Mouse (Mus musculus): ENCODE measurements around the gene Depdc1b. TPM values are rescaled to one million over a fixed set of nuclear protein-coding genes. Genes with fewer than 3 reads are reported as not detected.

Depdc1b gene
- 21.4 and 22.9 TPM in 2 replicates for polyA plus RNA-seq (2016; fragmentation: Nextera tagmentation; extraction: Ambion mirVana)

- Histone ChIP-seq H3K27ac (peak within 1 kb of the TSS; percentile 95), H3K4me3 (peak within 1 kb of the TSS; percentile 90), H3K9me3 (no peaks in the 10 kb centered on the region), H3K4me1 (peaks cover 25% of the 10 kb centered on the region), H3K27me3 (ENCODE audit: poor library complexity, severe bottlenecking) (no peaks in the 10 kb centered on the region), H3K36me3 (replicated peaks) (peaks cover 12% of the 10 kb centered on the region)
- under 1% methylated on average over 48 of the region's 48 CpGs for WGBS
- DNase-seq (ENCODE audit: extremely low spot score, low spot score): peak; percentile 92
Measured at GRCm38 (mm10) chr13:108315702-108316486, at the start of gene Depdc1b. Gene Depdc1b (plus strand): TSS chr13:108316332.

DNA sequence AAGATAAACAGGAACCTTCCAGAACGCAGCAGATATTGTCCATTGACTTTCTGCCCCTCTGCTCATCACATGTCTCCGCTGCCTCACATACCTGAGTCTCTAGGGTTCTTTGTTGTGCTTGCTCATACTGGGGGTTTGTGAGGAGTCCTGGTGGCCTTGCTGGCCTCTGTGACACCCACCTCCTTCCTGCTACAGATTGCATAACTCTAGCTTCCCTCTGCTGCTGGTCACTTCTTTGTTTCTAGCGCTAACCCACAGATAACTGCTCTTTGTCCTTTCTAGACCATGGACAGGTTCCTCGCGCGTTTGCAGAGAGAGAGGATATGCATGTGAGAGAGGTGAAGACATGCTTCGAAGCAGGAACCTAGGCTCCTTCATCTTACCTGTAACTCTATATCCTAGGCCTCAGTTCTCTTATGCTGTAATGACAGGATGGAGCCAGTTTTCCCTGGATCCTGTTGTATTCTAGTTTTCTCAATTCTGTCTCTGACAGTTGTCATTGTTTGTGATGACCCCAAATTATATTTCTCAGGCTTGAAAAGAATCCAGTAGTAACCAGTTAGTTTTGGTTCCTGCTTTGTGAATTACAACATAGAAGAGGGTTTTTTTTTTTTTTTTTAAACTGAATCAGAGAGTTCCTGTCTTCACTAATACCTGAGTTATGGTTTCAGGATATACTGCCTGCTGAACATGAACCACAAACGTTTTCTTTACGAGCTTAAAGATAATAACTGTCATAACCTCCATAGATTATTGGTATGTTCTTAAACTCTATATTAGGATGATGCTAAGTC, 48.1 kb upstream of the Depdc1b start:
- no peak overlapping the region for H3K27ac ChIP-seq
- WGBS: 87% methylated on average over 9 of the region's 9 CpGs
- no peaks in the 10 kb centered on the region for H3K36me3 ChIP-seq (replicated peaks)
- peaks cover 4% of the 10 kb centered on the region for H3K4me1 ChIP-seq
- H3K27me3 ChIP-seq (ENCODE audit: poor library complexity, severe bottlenecking): no peaks in the 10 kb centered on the region
- DNase-seq (ENCODE audit: extremely low spot score, low spot score): no peak
- no peak overlapping the region for H3K4me3 ChIP-seq
- H3K9me3 ChIP-seq: no peaks in the 10 kb centered on the region

DNA sequence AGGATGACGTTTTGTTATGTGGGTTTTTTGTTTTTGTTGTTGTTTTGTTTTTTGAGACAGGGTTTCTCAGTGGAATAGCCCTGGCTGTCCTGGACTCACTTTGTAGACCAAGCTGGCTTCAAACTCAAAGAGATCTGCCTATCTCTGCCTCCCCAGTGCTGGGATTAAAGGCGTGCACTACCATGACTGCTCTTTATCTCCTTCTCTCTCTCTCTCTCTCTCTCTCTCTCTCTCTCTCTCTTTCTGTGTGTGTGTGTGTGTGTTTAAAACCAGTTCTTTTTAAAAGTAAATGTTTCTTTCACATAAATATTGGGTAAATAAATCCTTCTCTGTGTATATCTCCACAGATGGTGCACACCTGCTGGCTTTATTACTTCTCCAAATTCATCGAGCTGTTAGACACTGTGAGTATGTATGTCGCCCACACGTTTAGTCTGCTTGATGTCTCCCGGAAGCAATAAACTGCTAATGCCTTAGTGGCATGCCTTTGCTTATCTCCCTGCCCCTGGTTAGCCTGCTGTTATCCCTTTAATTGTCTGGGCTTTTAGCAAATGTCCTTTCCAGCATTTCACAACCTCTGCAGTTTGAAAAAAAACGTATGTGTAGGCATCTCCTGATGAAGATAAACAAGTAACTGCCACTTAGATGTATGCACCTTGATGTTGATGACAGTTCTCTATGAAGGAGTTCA, 44.5 kb upstream of the Depdc1b start:
- no peaks in the 10 kb centered on the region for H3K27me3 ChIP-seq (ENCODE audit: poor library complexity, severe bottlenecking)
- no peaks in the 10 kb centered on the region for H3K9me3 ChIP-seq
- no peak overlapping the region for H3K27ac ChIP-seq
- 84% methylated on average over 7 of the region's 7 CpGs for WGBS
- peaks cover 6% of the 10 kb centered on the region for H3K4me1 ChIP-seq
- no peak for DNase-seq (ENCODE audit: extremely low spot score, low spot score)
- H3K4me3 ChIP-seq: no peak overlapping the region
- H3K36me3 ChIP-seq (replicated peaks): no peaks in the 10 kb centered on the region

GRCm38 (mm10) chr13:108272332-108272731, 43.8 kb upstream of the Depdc1b start:
- H3K27me3 ChIP-seq (ENCODE audit: poor library complexity, severe bottlenecking): no peaks in the 10 kb centered on the region
- no peak overlapping the region for H3K27ac ChIP-seq
- WGBS: 86% methylated on average over 8 of the region's 8 CpGs
- H3K9me3 ChIP-seq: no peaks in the 10 kb centered on the region
- DNase-seq (ENCODE audit: extremely low spot score, low spot score): no peak
- no peaks in the 10 kb centered on the region for H3K36me3 ChIP-seq (replicated peaks)
- H3K4me3 ChIP-seq: no peak overlapping the region
- H3K4me1 ChIP-seq: peaks cover 6% of the 10 kb centered on the region

DNA sequence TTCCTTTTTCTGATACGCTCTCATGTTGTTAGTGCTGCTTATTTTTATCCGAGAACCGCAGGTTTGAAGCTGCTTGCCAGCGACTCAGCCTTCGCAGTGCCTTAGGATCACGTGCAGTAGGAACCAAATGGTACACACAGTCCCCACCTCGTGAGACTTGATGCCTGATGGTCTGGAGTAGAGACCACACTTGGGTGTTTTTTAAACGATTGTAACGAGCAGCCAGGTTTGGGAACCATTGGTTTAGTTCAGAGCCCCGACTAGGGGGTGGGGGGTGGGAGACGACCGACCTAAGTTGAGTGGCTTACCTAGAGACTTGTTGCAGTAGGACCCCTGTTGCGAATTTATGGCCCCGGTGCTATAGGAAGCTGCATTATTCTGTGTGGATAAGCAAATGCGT, 43.1 kb upstream of the Depdc1b start:
- Histone ChIP-seq H3K4me3 (no peak overlapping the region), H3K36me3 (replicated peaks) (no peaks in the 10 kb centered on the region), H3K9me3 (no peaks in the 10 kb centered on the region), H3K4me1 (peaks cover 6% of the 10 kb centered on the region), H3K27ac (no peak overlapping the region), H3K27me3 (ENCODE audit: poor library complexity, severe bottlenecking) (no peaks in the 10 kb centered on the region)
- WGBS: 73% methylated on average over 15 of the region's 15 CpGs
- DNase-seq (ENCODE audit: extremely low spot score, low spot score): no peak

DNA sequence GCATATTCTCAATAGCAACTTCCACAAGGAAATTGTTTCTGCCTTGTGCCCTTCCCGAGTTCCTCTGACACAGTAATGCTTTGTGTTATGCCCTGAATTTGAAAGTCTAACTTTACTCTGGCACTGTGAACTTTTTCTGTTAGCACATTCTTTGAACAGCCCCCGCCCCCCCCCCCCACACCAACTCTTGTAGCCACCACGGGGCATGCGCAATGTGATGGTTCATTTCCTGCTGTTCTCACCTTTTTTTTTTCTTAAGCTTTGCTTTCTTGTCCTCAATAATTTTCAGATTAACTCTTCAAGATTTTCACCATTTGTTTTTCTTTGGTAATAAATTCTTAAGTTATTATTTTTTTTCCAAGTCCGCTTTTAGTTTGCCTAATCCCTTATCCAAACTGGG, 42.7 kb upstream of the Depdc1b start:
- DNase-seq (ENCODE audit: extremely low spot score, low spot score): no peak
- H3K4me1 ChIP-seq: peaks cover 6% of the 10 kb centered on the region
- H3K27ac ChIP-seq: no peak overlapping the region
- no peaks in the 10 kb centered on the region for H3K9me3 ChIP-seq
- H3K27me3 ChIP-seq (ENCODE audit: poor library complexity, severe bottlenecking): no peaks in the 10 kb centered on the region
- WGBS: 68% methylated on average over 5 of the region's 5 CpGs
- H3K36me3 ChIP-seq (replicated peaks): no peaks in the 10 kb centered on the region
- no peak overlapping the region for H3K4me3 ChIP-seq

DNA sequence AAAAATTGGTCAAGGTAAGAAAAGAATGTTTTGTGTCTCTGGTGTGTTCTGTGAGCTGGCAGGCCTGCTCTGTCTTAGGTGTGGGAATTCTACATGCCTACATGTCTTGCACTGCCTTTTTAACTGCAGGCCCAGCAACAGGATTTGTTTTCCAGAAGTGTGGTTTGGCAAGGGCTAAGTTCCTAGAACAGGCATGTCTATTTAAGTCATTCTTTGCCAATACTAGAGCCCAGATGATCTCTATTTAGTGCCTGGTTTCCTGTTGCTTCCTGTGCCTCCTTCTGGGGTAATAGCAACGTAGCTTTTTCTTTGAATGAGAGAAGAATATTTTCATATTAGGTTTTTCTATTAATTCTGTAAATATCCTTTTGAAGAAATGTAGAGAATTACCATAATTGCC, 39.6 kb upstream of the Depdc1b start:
- H3K4me3 ChIP-seq: no peak overlapping the region
- no peak for DNase-seq (ENCODE audit: extremely low spot score, low spot score)
- H3K36me3 ChIP-seq (replicated peaks): no peaks in the 10 kb centered on the region
- no peaks in the 10 kb centered on the region for H3K27me3 ChIP-seq (ENCODE audit: poor library complexity, severe bottlenecking)
- no peak overlapping the region for H3K27ac ChIP-seq
- 70% methylated on average over 1 of the region's 1 CpGs for WGBS
- no peaks in the 10 kb centered on the region for H3K9me3 ChIP-seq
- peaks cover 11% of the 10 kb centered on the region for H3K4me1 ChIP-seq

- WGBS: 78% methylated on average over 7 of the region's 7 CpGs
- Histone ChIP-seq H3K9me3 (no peaks in the 10 kb centered on the region), H3K36me3 (replicated peaks) (no peaks in the 10 kb centered on the region)
Measured at GRCm38 (mm10) chr13:108277320-108277719, 38.8 kb upstream of the Depdc1b start.

GRCm38 (mm10) chr13:108278592-108278991, 37.5 kb upstream of the Depdc1b start:
- no peak for DNase-seq (ENCODE audit: extremely low spot score, low spot score)
- H3K36me3 ChIP-seq (replicated peaks): no peaks in the 10 kb centered on the region
- H3K27me3 ChIP-seq (ENCODE audit: poor library complexity, severe bottlenecking): no peaks in the 10 kb centered on the region
- no peaks in the 10 kb centered on the region for H3K9me3 ChIP-seq
- H3K4me3 ChIP-seq: no peak overlapping the region
- WGBS: 78% methylated on average over 6 of the region's 6 CpGs
- H3K27ac ChIP-seq: no peak overlapping the region
- H3K4me1 ChIP-seq: peaks cover 5% of the 10 kb centered on the region; the same call in 1 of the 2 replicates

More at GRCm38 (mm10) chr13:108277320-108277719, 38.8 kb upstream of the Depdc1b start:
- H3K4me3 ChIP-seq: no peak overlapping the region
- no peak for DNase-seq (ENCODE audit: extremely low spot score, low spot score)
- no peak overlapping the region for H3K27ac ChIP-seq
- H3K4me1 ChIP-seq: peaks cover 11% of the 10 kb centered on the region
- H3K27me3 ChIP-seq (ENCODE audit: poor library complexity, severe bottlenecking): no peaks in the 10 kb centered on the region

DNA sequence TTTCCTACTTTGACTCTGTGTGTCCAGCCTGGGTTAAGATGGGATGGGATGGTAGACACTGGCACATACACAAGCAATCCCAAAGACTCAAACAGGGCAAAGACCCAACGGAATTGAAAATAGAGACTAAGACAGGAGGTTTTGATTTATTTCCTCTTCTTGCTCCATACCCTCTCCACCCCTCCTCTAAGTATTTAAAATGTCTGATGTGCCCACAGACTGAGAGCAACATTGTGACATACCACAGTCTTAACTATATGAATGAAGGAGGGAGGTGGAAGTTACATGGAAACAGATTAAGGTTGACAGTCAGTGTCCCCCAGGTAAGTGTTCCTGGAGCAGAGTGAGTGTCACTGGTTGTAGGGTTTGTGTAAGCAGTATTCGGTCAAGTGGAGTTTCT, 31.8 kb upstream of the Depdc1b start:
- no peaks in the 10 kb centered on the region for H3K36me3 ChIP-seq (replicated peaks)
- no peaks in the 10 kb centered on the region for H3K9me3 ChIP-seq
- no peak for DNase-seq (ENCODE audit: extremely low spot score, low spot score)
- no peaks in the 10 kb centered on the region for H3K4me1 ChIP-seq
- 87% methylated on average over 2 of the region's 2 CpGs for WGBS
- no peaks in the 10 kb centered on the region for H3K27me3 ChIP-seq (ENCODE audit: poor library complexity, severe bottlenecking)
- H3K27ac ChIP-seq: no peak overlapping the region
- H3K4me3 ChIP-seq: no peak overlapping the region

GRCm38 (mm10) chr13:108287953-108288352, 28.2 kb upstream of the Depdc1b start:
- Histone ChIP-seq H3K9me3 (no peaks in the 10 kb centered on the region), H3K4me1 (0 out of 2 replicates have a peak, but pooled peaks cover 3% of the 10 kb centered on the region), H3K27ac (no peak overlapping the region), H3K27me3 (ENCODE audit: poor library complexity, severe bottlenecking) (no peaks in the 10 kb centered on the region), H3K4me3 (no peak overlapping the region), H3K36me3 (replicated peaks) (no peaks in the 10 kb centered on the region)
- WGBS: 66% methylated on average over 3 of the region's 3 CpGs
- no peak for DNase-seq (ENCODE audit: extremely low spot score, low spot score)

GRCm38 (mm10) chr13:108289436-108289835, 26.7 kb upstream of the Depdc1b start:
- 89% methylated on average over 3 of the region's 3 CpGs for WGBS
- H3K4me3 ChIP-seq: no peak overlapping the region
- no peaks in the 10 kb centered on the region for H3K9me3 ChIP-seq
- H3K27me3 ChIP-seq (ENCODE audit: poor library complexity, severe bottlenecking): no peaks in the 10 kb centered on the region
- DNase-seq (ENCODE audit: extremely low spot score, low spot score): no peak
- H3K27ac ChIP-seq: no peak overlapping the region
- H3K36me3 ChIP-seq (replicated peaks): no peaks in the 10 kb centered on the region
- H3K4me1 ChIP-seq: 0 out of 2 replicates have a peak, but pooled peaks cover 3% of the 10 kb centered on the region
